Mouse (Mus musculus) forebrain, embryonic 13.5 days (tissue): ENCODE data around the gene Pls1. TPM values are rescaled to one million over a fixed set of nuclear protein-coding genes. Genes with fewer than 3 reads are reported as not detected.

ENCODE experiments used
- ATAC-seq: fragments of 200-750 bp; cut with Nextera tagmentation; 2 replicates; pipeline ENCODE4 v1.8.0; 2017
- H3K27ac ChIP-seq: fragments of 300-500 bp; sonication (generic); 2 replicates; pipeline ENCODE4 v1.5.1; 2015; ENCODE audit warnings: inconsistent platforms, mild to moderate bottlenecking, moderate library complexity
- H3K27me3 ChIP-seq: fragments of 300-500 bp; sonication (generic); 2 replicates; pipeline ENCODE4 v1.6.1; 2015; ENCODE audit warnings: mild to moderate bottlenecking, inconsistent platforms
- H3K36me3 ChIP-seq: fragments of 300-500 bp; sonication (generic); 2 replicates; pipeline ENCODE4 v1.6.1; 2015; ENCODE audit warnings: mild to moderate bottlenecking, inconsistent platforms; ENCODE audit not compliant: poor library complexity, severe bottlenecking
- H3K4me1 ChIP-seq: fragments of 300-500 bp; sonication (generic); 2 replicates; pipeline ENCODE4 v1.6.1; 2015; ENCODE audit warnings: inconsistent platforms
- H3K4me2 ChIP-seq: fragments of 300-500 bp; sonication (generic); 2 replicates; pipeline ENCODE4 v1.6.1; 2015; ENCODE audit warnings: inconsistent platforms, mild to moderate bottlenecking, moderate library complexity
- H3K4me3 ChIP-seq: fragments of 300-500 bp; sonication (generic); 2 replicates; pipeline ENCODE4 v1.5.1; 2015; ENCODE audit warnings: mild to moderate bottlenecking, inconsistent platforms
- H3K9ac ChIP-seq: fragments of 300-500 bp; sonication (generic); 2 replicates; pipeline ENCODE4 v1.6.1; 2015; ENCODE audit warnings: mild to moderate bottlenecking, inconsistent platforms
- H3K9me3 ChIP-seq: fragments of 300-500 bp; sonication (generic); replicated peaks from 2 replicates; pipeline ENCODE4 v1.6.1; 2016; ENCODE audit warnings: inconsistent platforms
- WGBS: fragments of 180-500 bp; shearing (Covaris S2); methylation state at CpG from one replicate; pipeline ENCODE4 v1.1.7; 2015; 5-methylcytosine and 5-hydroxymethylcytosine counted together
- polyA plus RNA-seq: library from polyadenylated mRNA; unstranded; fragments of >200 nt; fragmentation: Nextera tagmentation; extraction: Ambion mirVana; gene quantifications from 2 replicates; pipeline ENCODE4 v1.2.1, GENCODE M21; 2015

The Pls1 gene
- polyA plus RNA-seq, 1 experiment from 2014 or later = 3.4 TPM

- no peak for ATAC-seq
- Histone ChIP-seq H3K4me2 (no peak overlapping the region), H3K4me1 (no peaks in the 10 kb centered on the region), H3K9me3 (0 out of 2 replicates have a peak, but pooled peaks cover 3% of the 10 kb centered on the region), H3K27me3 (no peaks in the 10 kb centered on the region), H3K36me3 (no peaks in the 10 kb centered on the region), H3K4me3 (no peak overlapping the region), H3K27ac (no peak overlapping the region), H3K9ac (no peak overlapping the region)
- WGBS = 87% methylated on average over 2 of the region's 2 CpGs
Observed at GRCm38 (mm10) chr9:95796323-95796722, 48.8 kb downstream of the Pls1 start.

DNA sequence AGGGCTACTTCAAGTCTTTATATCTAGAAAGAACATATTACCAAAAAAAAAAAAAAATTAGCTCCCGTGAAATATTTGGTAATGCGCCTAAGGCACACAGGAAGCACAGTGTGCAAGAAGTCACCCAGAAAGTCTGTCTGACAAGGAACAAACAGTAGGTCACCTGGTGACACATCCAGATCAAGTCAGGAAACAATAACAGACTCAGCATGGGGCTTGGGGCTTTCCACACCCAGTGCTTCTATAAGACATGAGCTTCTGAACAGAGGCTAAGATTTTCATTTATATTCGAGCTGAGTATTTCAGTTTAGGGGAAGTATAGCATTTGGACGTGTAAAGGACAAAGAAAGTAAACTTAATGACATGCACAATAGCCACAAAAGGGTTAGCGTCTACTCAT lies 49.3 kb downstream of the Pls1 start:
- H3K36me3 ChIP-seq = no peaks in the 10 kb centered on the region
- WGBS = 29% methylated on average over 5 of the region's 5 CpGs
- no peaks in the 10 kb centered on the region for H3K4me1 ChIP-seq
- no peaks in the 10 kb centered on the region for H3K27me3 ChIP-seq
- ATAC-seq = no peak
- H3K4me3 ChIP-seq = no peak overlapping the region
- no peak overlapping the region for H3K9ac ChIP-seq
- 0 out of 2 replicates have a peak, but pooled peaks cover 3% of the 10 kb centered on the region for H3K9me3 ChIP-seq
- H3K27ac ChIP-seq = no peak overlapping the region
- no peak overlapping the region for H3K4me2 ChIP-seq

DNA sequence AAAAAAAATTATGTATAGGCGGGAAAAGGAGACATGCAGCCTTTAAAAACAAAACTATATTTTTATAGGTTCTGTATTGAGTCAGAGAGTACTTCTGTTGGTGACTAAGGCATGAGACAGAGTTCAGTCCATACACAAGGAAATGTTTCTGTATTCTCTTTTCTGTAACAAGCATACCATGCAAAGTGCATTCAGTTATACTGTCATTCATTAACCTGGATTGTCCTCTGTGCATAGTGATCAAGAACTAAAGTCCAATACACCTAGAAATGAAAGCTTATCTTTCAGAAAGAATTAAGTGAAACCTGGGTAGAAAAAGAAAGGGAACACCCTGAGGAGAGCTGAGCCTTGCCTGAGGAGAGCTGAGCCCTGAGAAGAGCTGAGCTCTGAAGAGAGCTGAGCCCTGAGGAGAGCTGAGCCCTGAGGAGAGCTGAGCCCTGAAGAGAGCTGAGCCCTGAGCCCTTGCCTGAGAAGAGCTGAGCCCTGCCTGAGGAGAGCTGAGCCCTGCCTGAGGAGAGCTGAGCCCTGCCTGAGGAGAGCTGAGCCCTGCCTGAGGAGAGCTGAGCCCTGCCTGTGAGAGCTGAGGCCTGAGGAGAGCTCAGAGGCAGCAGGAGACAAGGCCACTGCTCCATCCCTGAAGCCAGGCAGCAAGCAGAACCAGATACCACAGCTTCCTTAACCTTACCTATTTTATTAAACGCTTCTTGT lies 49.9 kb downstream of the Pls1 start:
- Histone ChIP-seq H3K9me3 (0 out of 2 replicates have a peak, but pooled peaks cover 3% of the 10 kb centered on the region), H3K36me3 (no peaks in the 10 kb centered on the region), H3K27ac (no peak overlapping the region), H3K4me1 (no peaks in the 10 kb centered on the region), H3K27me3 (no peaks in the 10 kb centered on the region), H3K9ac (no peak overlapping the region), H3K4me2 (no peak overlapping the region), H3K4me3 (no peak overlapping the region)
- ATAC-seq = no peak
- WGBS = 83% methylated on average over 2 of the region's 2 CpGs

DNA sequence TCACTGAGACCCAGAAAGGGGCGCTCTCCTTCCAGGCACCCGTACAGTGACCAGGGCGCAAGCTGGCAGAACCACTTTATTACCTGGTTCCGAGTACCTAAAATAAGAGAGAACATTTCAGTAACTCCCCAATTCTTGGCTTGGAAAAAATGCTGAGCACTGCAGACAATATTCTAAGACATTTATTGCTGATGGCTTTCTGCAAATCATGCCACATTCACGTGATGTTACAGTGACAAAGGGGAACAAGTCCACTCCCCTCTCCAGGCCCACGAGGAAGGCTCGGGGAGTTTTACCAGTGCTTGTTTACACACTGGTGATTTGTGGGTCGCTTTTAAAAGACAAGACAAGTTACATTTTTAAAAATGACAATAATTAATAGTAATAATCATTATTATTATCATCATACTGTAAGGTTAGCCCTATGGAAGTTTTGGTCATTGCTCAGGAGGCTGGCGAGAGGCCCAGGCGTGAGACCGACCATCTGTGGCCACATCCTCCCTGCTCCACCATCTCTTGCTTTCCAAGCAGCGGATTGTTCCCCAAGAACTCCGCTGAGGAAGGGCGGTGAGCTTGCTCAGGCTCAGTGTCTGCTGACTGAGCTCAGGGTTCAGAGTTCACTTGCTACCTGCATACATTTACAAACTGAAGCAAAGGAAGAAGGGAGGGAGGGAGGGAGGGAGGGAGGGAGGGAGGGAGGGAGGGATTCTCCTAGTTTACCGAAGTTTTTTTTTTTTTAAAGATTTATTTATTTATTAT lies 50.9 kb downstream of the Pls1 start:
- Histone ChIP-seq H3K27ac (no peak overlapping the region), H3K4me1 (no peaks in the 10 kb centered on the region), H3K27me3 (no peaks in the 10 kb centered on the region), H3K4me3 (no peak overlapping the region), H3K4me2 (no peak overlapping the region), H3K9me3 (0 out of 2 replicates have a peak, but pooled peaks cover 3% of the 10 kb centered on the region), H3K9ac (no peak overlapping the region), H3K36me3 (no peaks in the 10 kb centered on the region)
- WGBS = 89% methylated on average over 15 of the region's 15 CpGs
- ATAC-seq = no peak

DNA sequence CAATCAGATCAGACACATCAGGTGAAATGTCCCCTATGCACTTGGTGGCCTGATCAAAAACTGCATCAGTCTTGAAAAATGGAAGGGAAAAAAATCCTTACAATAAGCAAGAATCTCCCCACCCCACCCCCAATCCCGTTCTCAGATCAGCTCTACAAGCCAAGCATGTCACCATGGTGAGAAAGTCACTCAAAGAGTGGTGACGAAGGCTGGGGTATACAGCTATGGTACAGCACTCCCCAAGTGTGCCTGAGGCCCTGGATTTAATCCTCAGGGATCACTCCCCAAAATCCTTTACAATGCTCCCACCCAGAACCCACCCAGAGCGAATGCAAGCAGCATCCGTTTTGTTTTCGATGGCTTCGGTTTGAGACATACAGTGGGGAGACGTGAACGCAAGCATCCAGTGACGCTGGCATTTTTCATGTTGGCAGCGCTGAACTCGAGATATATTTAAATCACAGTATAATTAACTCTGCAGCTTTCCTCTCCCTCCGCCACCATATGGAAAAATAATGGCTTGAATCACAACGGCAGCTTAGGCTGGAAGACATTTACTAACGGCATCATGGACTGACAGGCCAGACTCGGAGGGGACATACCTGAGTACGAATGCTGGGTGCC lies 60.1 kb downstream of the Pls1 start:
- peak; percentile 75; the same call in 1 of the 2 replicates for ATAC-seq
- no peak overlapping the region; the same call in 1 of the 2 replicates for H3K27ac ChIP-seq
- WGBS = 83% methylated on average over 16 of the region's 16 CpGs

GRCm38 (mm10) chr9:95783646-95784293 lies 61.3 kb downstream of the Pls1 start:
- WGBS = 79% methylated on average over 17 of the region's 17 CpGs
- Histone ChIP-seq H3K36me3 (no peaks in the 10 kb centered on the region), H3K27ac (no peak overlapping the region), H3K9ac (no peak overlapping the region), H3K27me3 (no peaks in the 10 kb centered on the region), H3K9me3 (no peaks in the 10 kb centered on the region), H3K4me3 (no peak overlapping the region), H3K4me1 (no peaks in the 10 kb centered on the region), H3K4me2 (no peak overlapping the region)
- no peak for ATAC-seq

More for the DNA sequence above, 60.1 kb downstream of the Pls1 start:
- no peaks in the 10 kb centered on the region for H3K27me3 ChIP-seq
- H3K4me1 ChIP-seq = no peaks in the 10 kb centered on the region
- H3K4me3 ChIP-seq = no peak overlapping the region
- H3K4me2 ChIP-seq = no peak overlapping the region
- no peak overlapping the region for H3K9ac ChIP-seq
- no peaks in the 10 kb centered on the region for H3K36me3 ChIP-seq
- no peaks in the 10 kb centered on the region for H3K9me3 ChIP-seq

DNA sequence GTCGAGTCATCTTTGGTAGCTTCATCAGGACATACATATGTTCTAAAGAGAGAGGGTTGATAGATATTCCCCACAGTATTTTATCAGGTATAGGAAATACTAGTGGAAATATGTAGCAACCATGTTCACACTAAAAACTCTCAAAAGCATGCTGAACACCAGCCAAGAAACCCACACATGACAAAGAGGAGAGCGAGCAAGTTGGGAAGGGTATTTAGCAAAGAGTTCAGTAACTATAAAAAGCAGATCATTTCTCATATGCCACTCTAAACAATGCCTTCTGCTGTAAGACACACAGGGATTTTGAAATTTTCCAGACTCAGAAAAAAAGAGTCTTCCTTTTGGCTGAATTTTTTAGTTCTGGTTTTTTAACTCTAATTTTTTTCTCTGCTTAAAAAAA lies 73.4 kb downstream of the Pls1 start:
- H3K4me3 ChIP-seq = no peak overlapping the region
- H3K9me3 ChIP-seq = no peaks in the 10 kb centered on the region
- H3K27ac ChIP-seq = no peak overlapping the region
- 90% methylated on average over 2 of the region's 2 CpGs for WGBS
- H3K27me3 ChIP-seq = no peaks in the 10 kb centered on the region
- no peak overlapping the region for H3K9ac ChIP-seq
- H3K4me1 ChIP-seq = no peaks in the 10 kb centered on the region
- no peak overlapping the region for H3K4me2 ChIP-seq
- no peak for ATAC-seq
- no peaks in the 10 kb centered on the region for H3K36me3 ChIP-seq

GRCm38 (mm10) chr9:95763218-95763617 lies 81.9 kb downstream of the Pls1 start:
- no peak overlapping the region for H3K4me2 ChIP-seq
- no peaks in the 10 kb centered on the region for H3K4me1 ChIP-seq
- H3K27me3 ChIP-seq = no peaks in the 10 kb centered on the region
- no peak for ATAC-seq
- H3K36me3 ChIP-seq = no peaks in the 10 kb centered on the region
- WGBS = 88% methylated on average over 4 of the region's 4 CpGs
- H3K27ac ChIP-seq = no peak overlapping the region
- H3K9ac ChIP-seq = no peak overlapping the region
- H3K4me3 ChIP-seq = no peak overlapping the region
- H3K9me3 ChIP-seq = no peaks in the 10 kb centered on the region

- ATAC-seq = no peak
- no peak overlapping the region for H3K27ac ChIP-seq
- 94% methylated on average over 3 of the region's 3 CpGs for WGBS
- H3K27me3 ChIP-seq = no peaks in the 10 kb centered on the region
- no peaks in the 10 kb centered on the region for H3K36me3 ChIP-seq
- no peak overlapping the region for H3K4me2 ChIP-seq
- H3K9ac ChIP-seq = no peak overlapping the region
- H3K9me3 ChIP-seq = no peaks in the 10 kb centered on the region
- no peaks in the 10 kb centered on the region for H3K4me1 ChIP-seq
- no peak overlapping the region for H3K4me3 ChIP-seq
Observed at GRCm38 (mm10) chr9:95762228-95762627, 82.9 kb downstream of the Pls1 start.

DNA sequence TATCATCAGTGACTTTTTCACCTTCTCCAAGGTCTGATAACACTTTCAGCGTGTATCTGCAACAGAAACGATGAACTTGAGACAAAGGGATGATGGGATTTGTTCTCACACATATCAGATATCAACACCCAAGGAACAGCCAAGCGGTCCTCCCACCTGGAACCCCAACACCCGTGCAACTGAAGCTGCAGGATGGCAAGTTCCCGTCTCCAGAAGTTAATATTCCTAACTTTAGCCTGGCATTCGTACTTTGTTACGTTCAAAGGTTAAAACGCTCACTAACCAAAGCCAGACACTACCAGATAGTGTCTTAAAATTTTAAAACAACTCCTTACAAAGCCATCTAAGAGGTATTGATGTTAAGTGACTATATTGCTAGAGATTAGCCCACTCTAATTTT lies 83.7 kb downstream of the Pls1 start:
- WGBS = 92% methylated on average over 8 of the region's 8 CpGs
- Histone ChIP-seq H3K27me3 (no peaks in the 10 kb centered on the region), H3K4me1 (no peaks in the 10 kb centered on the region), H3K4me2 (no peak overlapping the region), H3K36me3 (no peaks in the 10 kb centered on the region), H3K9ac (no peak overlapping the region), H3K4me3 (no peak overlapping the region), H3K9me3 (no peaks in the 10 kb centered on the region), H3K27ac (no peak overlapping the region)
- ATAC-seq = no peak

DNA sequence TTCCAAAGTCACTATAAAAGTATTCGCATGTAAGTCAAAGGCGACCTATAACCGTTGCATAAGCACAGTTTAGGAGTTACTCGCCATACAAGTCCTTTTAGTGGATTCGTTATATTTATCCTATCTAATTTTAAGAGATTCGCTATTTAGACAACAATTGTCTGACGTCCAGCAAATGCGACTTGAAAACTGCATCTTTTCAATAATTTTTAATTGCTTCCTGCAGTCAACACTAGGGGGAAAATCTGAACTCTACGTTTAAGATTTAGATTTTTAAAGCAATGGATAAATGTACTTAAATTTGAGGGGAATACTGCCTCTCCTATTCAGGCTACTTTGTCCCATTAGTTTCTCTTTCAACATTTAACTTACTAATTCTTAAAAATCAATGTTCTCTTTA lies 94.4 kb downstream of the Pls1 start:
- peak overlapping the region; percentile 84 for H3K4me2 ChIP-seq
- peak overlapping the region; percentile 92 for H3K4me3 ChIP-seq
- ATAC-seq = 0 out of 2 replicates have a peak, but pooled peaks have one; percentile 1
- no peaks in the 10 kb centered on the region for H3K9me3 ChIP-seq
- H3K4me1 ChIP-seq = peaks cover 6% of the 10 kb centered on the region
- no peak overlapping the region for H3K27ac ChIP-seq
- peaks cover 8% of the 10 kb centered on the region for H3K27me3 ChIP-seq
- H3K36me3 ChIP-seq = no peaks in the 10 kb centered on the region
- H3K9ac ChIP-seq = no peak overlapping the region
- 42% methylated on average over 9 of the region's 9 CpGs for WGBS
